In genomic region chr19:28990590-28991221, GRCm38 (mm10) we compare ENCODE assay signal across 8 mouse cellular contexts. TPM values are rescaled to one million over a fixed set of nuclear protein-coding genes. Genes with fewer than 3 reads are reported as not detected.
A peak's percentile ranks its signal among the peaks of the same experiment; 100 is the strongest.
DNase-seq lines count a peak whose midpoint lies in the region; ATAC-seq and TF ChIP-seq lines count a peak whose summit lies in the region.

No protein-coding gene starts in this region.

- TF ChIP-seq CTCF in bone marrow, adult 2 months (IDR thresholded peaks at IDR 0.05; ENCODE audit: control insufficient read depth, insufficient read depth, low read length): no peak

- no peaks in the 10 kb centered on the region for H3K9me3 ChIP-seq in midbrain, embryonic 11.5 days (ENCODE audit: control insufficient read depth, low read length)

- 1% methylated on average over 41 of the region's 41 CpGs for WGBS in bone marrow, adult 2 months
- 1% methylated on average over 33 of the region's 41 CpGs for WGBS in midbrain, embryonic 11.5 days

- peak overlapping the region; percentile 91 for H3K27ac ChIP-seq in bone marrow, adult 2 months (ENCODE audit: control insufficient read depth, insufficient read depth, low read depth, low read length, poor library complexity)
- peak overlapping the region; percentile 38; the same call in 1 of the 2 replicates for H3K27ac ChIP-seq in midbrain, embryonic 11.5 days (ENCODE audit: low read depth, low read length)

- DNase-seq in layer of hippocampus, adult 9-11 months: peak; percentile 45
- no peak for DNase-seq in layer of hippocampus, postnatal 10 days (ENCODE audit: low spot score in 2 of 2)
- DNase-seq in left cerebral cortex, adult 18-20 months (ENCODE audit: low spot score in 2 of 2): peak; percentile 36 to 40
- no peak for DNase-seq in midbrain, embryonic 11.5 days (ENCODE audit: low spot score, missing footprints)
- DNase-seq in telencephalon, adult 2 months (ENCODE audit: low read depth, low spot score): peak; percentile 50
- DNase-seq in adrenal gland, adult 18-20 months (ENCODE audit: low spot score in 2 of 2): no peak

- peak overlapping the region; percentile 90 for H3K9ac ChIP-seq in midbrain, embryonic 11.5 days (ENCODE audit: low read length)

- no peaks in the 10 kb centered on the region for H3K27me3 ChIP-seq in midbrain, embryonic 11.5 days (ENCODE audit: control insufficient read depth, insufficient read depth, low read length)

- no peak for TF ChIP-seq POLR2A in bone marrow, adult 2 months (IDR thresholded peaks at IDR 0.05; ENCODE audit: borderline replicate concordance, control insufficient read depth, low read depth, low read length)

- H3K4me1 ChIP-seq in bone marrow, adult 2 months (ENCODE audit: control insufficient read depth, insufficient read depth, low read length): peaks cover 1% of the 10 kb centered on the region
- H3K4me1 ChIP-seq in midbrain, embryonic 11.5 days (ENCODE audit: control insufficient read depth, insufficient read depth, low read length): peaks cover 7% of the 10 kb centered on the region

- ATAC-seq in frontal cortex, adult (ENCODE audit: low TSS enrichment): peak; percentile 35
- ATAC-seq in midbrain, embryonic 11.5 days (ENCODE audit: low FRiP score): peak; percentile 76

- H3K4me2 ChIP-seq in midbrain, embryonic 11.5 days: peak overlapping the region; percentile 71

- peak overlapping the region; percentile 95 for H3K4me3 ChIP-seq in bone marrow, adult 2 months (replicated peaks; ENCODE audit: control insufficient read depth, low read depth, low read length)
- H3K4me3 ChIP-seq in midbrain, embryonic 11.5 days (ENCODE audit: low read depth, low read length): peak overlapping the region; percentile 89

- H3K36me3 ChIP-seq in midbrain, embryonic 11.5 days (ENCODE audit: control insufficient read depth, insufficient read depth, low read length): peaks cover 5% of the 10 kb centered on the region; the same call in 1 of the 2 replicates

RNA-seq across cellular contexts. Expression of gene Cdc37l1, which starts 0.6 kb away (rescaled TPM):
- 10 to 100 TPM; 75.1 to 84.3 TPM for total RNA-seq in layer of hippocampus, postnatal 10 days (2021)
- polyA plus RNA-seq in bone marrow, adult 2 months (2011; ENCODE audit: insufficient read depth, insufficient read length, low replicate concordance, missing spikeins): 17.0 and 32.0 TPM in 2 replicates
- total RNA-seq in left cerebral cortex, adult 18-20 months (2021): 100 to 1,000 TPM in 1 of 2 experiments, 10 to 100 TPM in 1; 99.4 to 102 TPM
- polyA plus RNA-seq in midbrain, embryonic 11.5 days (2014; fragmentation: Nextera tagmentation; extraction: Ambion mirVana): 45.5 and 52.9 TPM in 2 replicates
- 10 to 100 TPM; 44.6 to 50.4 TPM for total RNA-seq in adrenal gland, adult 18-20 months (2021)

RNA-seq across cellular contexts. Expression of gene 4430402I18Rik, which starts 23.1 kb away (rescaled TPM):
- total RNA-seq in layer of hippocampus, postnatal 10 days (2021): 1 to 10 TPM; 4.2 to 9.8 TPM
- not detected in 2 replicates for polyA plus RNA-seq in bone marrow, adult 2 months (2011; ENCODE audit: insufficient read depth, insufficient read length, low replicate concordance, missing spikeins)
- 1 to 10 TPM; 6.8 to 7.5 TPM for total RNA-seq in left cerebral cortex, adult 18-20 months (2021)
- polyA plus RNA-seq in midbrain, embryonic 11.5 days (2014; fragmentation: Nextera tagmentation; extraction: Ambion mirVana): 0.46 and 0.63 TPM in 2 replicates
- 10 to 100 TPM in 1 of 2 experiments, 1 to 10 TPM in 1; 3.4 to 14.2 TPM for total RNA-seq in adrenal gland, adult 18-20 months (2021)

RNA-seq across cellular contexts. Expression of gene Plpp6, which starts 27.0 kb away (rescaled TPM):
- 10 to 100 TPM; 31.0 to 36.5 TPM for total RNA-seq in layer of hippocampus, postnatal 10 days (2021)
- polyA plus RNA-seq in bone marrow, adult 2 months (2011; ENCODE audit: insufficient read depth, insufficient read length, low replicate concordance, missing spikeins): 1.6 and 3.5 TPM in 2 replicates
- 10 to 100 TPM; 52.1 to 52.3 TPM for total RNA-seq in left cerebral cortex, adult 18-20 months (2021)
- 7.3 and 8.8 TPM in 2 replicates for polyA plus RNA-seq in midbrain, embryonic 11.5 days (2014; fragmentation: Nextera tagmentation; extraction: Ambion mirVana)
- 10 to 100 TPM; 26.7 to 42.6 TPM for total RNA-seq in adrenal gland, adult 18-20 months (2021)

RNA-seq across cellular contexts. Expression of gene Ak3, which starts 57.1 kb away (rescaled TPM):
- 10 to 100 TPM; 40.4 to 46.4 TPM for total RNA-seq in layer of hippocampus, postnatal 10 days (2021)
- polyA plus RNA-seq in bone marrow, adult 2 months (2011; ENCODE audit: insufficient read depth, insufficient read length, low replicate concordance, missing spikeins): 11.2 and 20.2 TPM in 2 replicates
- total RNA-seq in left cerebral cortex, adult 18-20 months (2021): 10 to 100 TPM; 53.7 to 54.9 TPM
- 96.7 and 97.2 TPM in 2 replicates for polyA plus RNA-seq in midbrain, embryonic 11.5 days (2014; fragmentation: Nextera tagmentation; extraction: Ambion mirVana)
- 100 to 1,000 TPM; 132 to 214 TPM for total RNA-seq in adrenal gland, adult 18-20 months (2021)

Comparison
In these comparisons a context has a peak if more than half of its experiments do, and no peak if none do; other contexts are left out.
1. DNase-seq: peak in layer of hippocampus, adult 9-11 months (single experiment), left cerebral cortex, adult 18-20 months (2 of 2) and telencephalon, adult 2 months (single experiment); none in layer of hippocampus, postnatal 10 days (0 of 2), midbrain, embryonic 11.5 days (single experiment) and adrenal gland, adult 18-20 months (0 of 2).